Mouse (Mus musculus): Measurements from ENCODE around the gene Kcna3. TPM values are rescaled to one million over a fixed set of nuclear protein-coding genes. Genes with fewer than 3 reads are reported as not detected.

The Kcna3 gene
- total RNA-seq (2018; cell fraction: chromatin; rRNA removed) = 10 to 100 TPM in 9 of 26 experiments, 1 to 10 TPM in 14, under 1 TPM in 2, not detected in 1; 0.42 to 34.6 (median 3.2) TPM
- total RNA-seq (2018; cell fraction: cytosol; rRNA removed) = 10 to 100 TPM in 2 of 26 experiments, 1 to 10 TPM in 8, under 1 TPM in 16; 0.33 to 13.5 (median 0.75) TPM
- 10 to 100 TPM in 9 of 26 experiments, 1 to 10 TPM in 17; 1.9 to 31.2 (median 5.4) TPM for total RNA-seq (2018; cell fraction: nucleus; rRNA removed)
- polyA plus RNA-seq (2018) = 0.11 to 0.72 TPM (median 0.15 TPM) in 3 replicates

- Histone ChIP-seq H3K4me3 (ENCODE audit: inconsistent target) (peak within 1 kb of the TSS; percentile 44), H3K36me3 (ENCODE audit: inconsistent target) (no peaks in the 10 kb centered on the region), H3K27ac (no peak within 1 kb of the TSS), H3K79me2 (ENCODE audit: inconsistent target) (peaks cover 23% of the 10 kb centered on the region)
- 1% methylated on average over 80 of the region's 80 CpGs for WGBS (ENCODE audit: missing documents)
Observed at GRCm38 (mm10) chr3:107035521-107036457, at the start of gene Kcna3. Gene Kcna3, plus strand, starts transcription at chr3:107036169.

GRCm38 (mm10) chr3:106991334-106991733 lies 44.6 kb upstream of the Kcna3 start:
- WGBS (ENCODE audit: missing documents) = 82% methylated on average over 1 of the region's 1 CpGs
- Histone ChIP-seq H3K4me3 (ENCODE audit: inconsistent target) (no peak overlapping the region), H3K36me3 (ENCODE audit: inconsistent target) (no peaks in the 10 kb centered on the region), H3K79me2 (ENCODE audit: inconsistent target) (no peaks in the 10 kb centered on the region), H3K27ac (no peak overlapping the region)

- H3K79me2 ChIP-seq (ENCODE audit: inconsistent target) = no peaks in the 10 kb centered on the region
- H3K27ac ChIP-seq = no peak overlapping the region
- H3K4me3 ChIP-seq (ENCODE audit: inconsistent target) = no peak overlapping the region
- H3K36me3 ChIP-seq (ENCODE audit: inconsistent target) = no peaks in the 10 kb centered on the region
- 100% methylated on average over 1 of the region's 1 CpGs for WGBS (ENCODE audit: missing documents)
Observed at GRCm38 (mm10) chr3:106995347-106995746, 40.6 kb upstream of the Kcna3 start.

GRCm38 (mm10) chr3:106996186-106996585 lies 39.8 kb upstream of the Kcna3 start:
- no peak overlapping the region for H3K27ac ChIP-seq
- WGBS (ENCODE audit: missing documents) = 21% methylated on average over 2 of the region's 2 CpGs
- H3K36me3 ChIP-seq (ENCODE audit: inconsistent target) = no peaks in the 10 kb centered on the region
- no peak overlapping the region for H3K4me3 ChIP-seq (ENCODE audit: inconsistent target)
- no peaks in the 10 kb centered on the region for H3K79me2 ChIP-seq (ENCODE audit: inconsistent target)

- no peaks in the 10 kb centered on the region for H3K36me3 ChIP-seq (ENCODE audit: inconsistent target)
- no peak overlapping the region for H3K4me3 ChIP-seq (ENCODE audit: inconsistent target)
- no peak overlapping the region for H3K27ac ChIP-seq
- H3K79me2 ChIP-seq (ENCODE audit: inconsistent target) = no peaks in the 10 kb centered on the region
- 80% methylated on average over 1 of the region's 1 CpGs for WGBS (ENCODE audit: missing documents)
Observed at GRCm38 (mm10) chr3:106998370-106998769, 37.6 kb upstream of the Kcna3 start.

GRCm38 (mm10) chr3:107000165-107000564 lies 35.8 kb upstream of the Kcna3 start:
- Histone ChIP-seq H3K79me2 (ENCODE audit: inconsistent target) (no peaks in the 10 kb centered on the region), H3K36me3 (ENCODE audit: inconsistent target) (no peaks in the 10 kb centered on the region), H3K27ac (no peak overlapping the region), H3K4me3 (ENCODE audit: inconsistent target) (no peak overlapping the region)
- 5% methylated on average over 2 of the region's 2 CpGs for WGBS (ENCODE audit: missing documents)

- no peak overlapping the region for H3K27ac ChIP-seq
- H3K79me2 ChIP-seq (ENCODE audit: inconsistent target) = no peaks in the 10 kb centered on the region
- H3K36me3 ChIP-seq (ENCODE audit: inconsistent target) = no peaks in the 10 kb centered on the region
- H3K4me3 ChIP-seq (ENCODE audit: inconsistent target) = no peak overlapping the region
- WGBS (ENCODE audit: missing documents) = 95% methylated on average over 8 of the region's 8 CpGs
Observed at GRCm38 (mm10) chr3:107002249-107003123, 33.5 kb upstream of the Kcna3 start.

- no peaks in the 10 kb centered on the region for H3K79me2 ChIP-seq (ENCODE audit: inconsistent target)
- WGBS (ENCODE audit: missing documents) = 86% methylated on average over 4 of the region's 4 CpGs
- H3K27ac ChIP-seq = no peak overlapping the region
- no peaks in the 10 kb centered on the region for H3K36me3 ChIP-seq (ENCODE audit: inconsistent target)
- no peak overlapping the region for H3K4me3 ChIP-seq (ENCODE audit: inconsistent target)
Observed at GRCm38 (mm10) chr3:107009329-107010076, 26.5 kb upstream of the Kcna3 start.

GRCm38 (mm10) chr3:107018286-107018685 lies 17.7 kb upstream of the Kcna3 start:
- no peaks in the 10 kb centered on the region for H3K36me3 ChIP-seq (ENCODE audit: inconsistent target)
- WGBS (ENCODE audit: missing documents) = 88% methylated on average over 2 of the region's 2 CpGs
- no peaks in the 10 kb centered on the region for H3K79me2 ChIP-seq (ENCODE audit: inconsistent target)
- H3K27ac ChIP-seq = no peak overlapping the region
- H3K4me3 ChIP-seq (ENCODE audit: inconsistent target) = no peak overlapping the region

GRCm38 (mm10) chr3:107031547-107031946 lies 4.4 kb upstream of the Kcna3 start:
- Histone ChIP-seq H3K4me3 (ENCODE audit: inconsistent target) (no peak overlapping the region), H3K79me2 (ENCODE audit: inconsistent target) (peaks cover under 1% of the 10 kb centered on the region; the same call in 1 of the 2 replicates), H3K36me3 (ENCODE audit: inconsistent target) (no peaks in the 10 kb centered on the region), H3K27ac (no peak overlapping the region)
- WGBS (ENCODE audit: missing documents) = 14% methylated on average over 3 of the region's 4 CpGs

- Histone ChIP-seq H3K27ac (no peak overlapping the region), H3K36me3 (ENCODE audit: inconsistent target) (no peaks in the 10 kb centered on the region), H3K4me3 (ENCODE audit: inconsistent target) (no peak overlapping the region), H3K79me2 (ENCODE audit: inconsistent target) (peaks cover 13% of the 10 kb centered on the region)
- WGBS (ENCODE audit: missing documents) = 7% methylated on average over 2 of the region's 2 CpGs
Observed at GRCm38 (mm10) chr3:107034776-107035175, 1.2 kb upstream of the Kcna3 start.

- no peak overlapping the region for H3K27ac ChIP-seq
Observed at GRCm38 (mm10) chr3:107036458-107037039, 580 bp downstream of the Kcna3 start.

GRCm38 (mm10) chr3:107037105-107037504 lies 1.1 kb downstream of the Kcna3 start:
- no peaks in the 10 kb centered on the region for H3K36me3 ChIP-seq (ENCODE audit: inconsistent target)
- 8% methylated on average over 12 of the region's 12 CpGs for WGBS (ENCODE audit: missing documents)
- H3K79me2 ChIP-seq (ENCODE audit: inconsistent target) = peaks cover 36% of the 10 kb centered on the region
- H3K4me3 ChIP-seq (ENCODE audit: inconsistent target) = peak overlapping the region; percentile 44
- peak overlapping the region; percentile 58; the same call in 1 of the 2 replicates for H3K27ac ChIP-seq

More at GRCm38 (mm10) chr3:107036458-107037039, 580 bp downstream of the Kcna3 start:
- Histone ChIP-seq H3K79me2 (ENCODE audit: inconsistent target) (peaks cover 30% of the 10 kb centered on the region), H3K36me3 (ENCODE audit: inconsistent target) (no peaks in the 10 kb centered on the region), H3K4me3 (ENCODE audit: inconsistent target) (peak overlapping the region; percentile 44)
- under 1% methylated on average over 55 of the region's 55 CpGs for WGBS (ENCODE audit: missing documents)

All from macrophage (primary cell).